Mouse (Mus musculus): Measurements from ENCODE around the gene Tmem131. TPM values are rescaled to one million over a fixed set of nuclear protein-coding genes. Genes with fewer than 3 reads are reported as not detected.

Tmem131 gene
- polyA plus RNA-seq, 1 experiment, result 46.6 TPM

DNA sequence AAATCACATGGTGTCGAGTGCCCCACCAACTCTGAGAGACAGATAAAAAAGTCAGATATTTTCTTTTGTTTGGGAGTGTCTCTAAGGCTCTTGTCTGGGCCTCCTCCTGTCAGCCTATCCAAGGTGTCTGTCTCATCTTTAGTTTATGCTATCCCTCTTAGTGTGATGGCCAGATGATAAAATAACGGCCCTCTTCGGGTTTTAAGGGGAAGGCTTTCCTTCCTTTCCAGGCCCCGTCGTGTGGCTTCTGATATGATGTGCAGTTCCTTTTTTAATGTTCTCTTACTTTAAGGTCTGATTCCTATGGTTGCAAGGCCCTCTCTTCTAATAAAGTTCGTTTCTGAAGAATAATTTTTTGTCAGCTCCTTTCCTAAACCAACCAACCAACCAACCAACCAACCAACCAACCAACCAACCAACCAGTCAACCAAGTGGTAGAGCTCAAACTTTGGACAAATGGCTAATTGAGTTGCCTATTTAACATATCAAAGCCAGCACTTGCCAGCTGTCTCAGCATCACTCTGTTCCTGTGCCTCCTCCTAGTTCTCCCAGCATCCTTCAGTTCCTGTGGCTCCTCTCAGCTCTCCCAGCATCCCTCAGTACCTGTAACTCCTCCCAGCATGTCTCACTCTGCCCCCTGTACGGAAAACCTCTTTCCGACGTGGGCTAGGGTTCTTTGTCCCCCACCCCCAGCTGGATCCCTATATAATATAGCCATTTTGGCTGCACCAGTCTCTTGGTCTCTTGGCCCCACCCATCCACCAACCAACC lies 38.9 kb upstream of the Tmem131 start:
- H3K4me1 ChIP-seq (ENCODE audit: control insufficient read depth, insufficient read depth, low read length), result no peaks in the 10 kb centered on the region; the same call in 1 of the 2 replicates
- WGBS, result 47% methylated on average over 9 of the region's 9 CpGs
- H3K27ac ChIP-seq (ENCODE audit: control insufficient read depth, insufficient read depth, low read depth, low read length, poor library complexity), result no peak overlapping the region
- no peak for TF ChIP-seq POLR2A (IDR thresholded peaks at IDR 0.05; ENCODE audit: borderline replicate concordance, control insufficient read depth, low read depth, low read length)
- H3K4me3 ChIP-seq (replicated peaks; ENCODE audit: control insufficient read depth, low read depth, low read length), result no peak overlapping the region

DNA sequence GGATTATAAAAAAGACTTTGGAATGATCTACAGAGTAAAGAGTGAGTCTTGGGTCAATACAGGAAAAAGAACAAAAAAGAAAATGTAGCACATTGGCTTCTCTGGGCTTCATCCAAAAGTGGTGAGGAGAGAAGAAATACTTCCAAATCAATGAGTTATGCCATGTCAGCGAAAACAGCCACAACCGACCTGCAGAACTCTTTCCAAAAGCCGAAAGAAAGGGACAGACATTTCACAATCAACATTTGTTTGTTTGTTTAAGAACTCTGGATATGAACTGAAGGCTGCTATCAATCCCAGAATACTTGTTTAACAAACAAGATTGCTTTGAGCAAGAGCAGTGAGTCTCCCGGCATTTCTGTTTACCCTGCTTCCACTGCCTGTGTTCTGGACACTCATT lies 33.3 kb upstream of the Tmem131 start:
- 91% methylated on average over 4 of the region's 4 CpGs for WGBS
- TF ChIP-seq CTCF (IDR thresholded peaks at IDR 0.05; ENCODE audit: control insufficient read depth, insufficient read depth, low read length) (no peak), POLR2A (IDR thresholded peaks at IDR 0.05; ENCODE audit: borderline replicate concordance, control insufficient read depth, low read depth, low read length) (no peak)
- Histone ChIP-seq H3K4me3 (replicated peaks; ENCODE audit: control insufficient read depth, low read depth, low read length) (no peak overlapping the region), H3K27ac (ENCODE audit: control insufficient read depth, insufficient read depth, low read depth, low read length, poor library complexity) (no peak overlapping the region), H3K4me1 (ENCODE audit: control insufficient read depth, insufficient read depth, low read length) (no peaks in the 10 kb centered on the region)

DNA sequence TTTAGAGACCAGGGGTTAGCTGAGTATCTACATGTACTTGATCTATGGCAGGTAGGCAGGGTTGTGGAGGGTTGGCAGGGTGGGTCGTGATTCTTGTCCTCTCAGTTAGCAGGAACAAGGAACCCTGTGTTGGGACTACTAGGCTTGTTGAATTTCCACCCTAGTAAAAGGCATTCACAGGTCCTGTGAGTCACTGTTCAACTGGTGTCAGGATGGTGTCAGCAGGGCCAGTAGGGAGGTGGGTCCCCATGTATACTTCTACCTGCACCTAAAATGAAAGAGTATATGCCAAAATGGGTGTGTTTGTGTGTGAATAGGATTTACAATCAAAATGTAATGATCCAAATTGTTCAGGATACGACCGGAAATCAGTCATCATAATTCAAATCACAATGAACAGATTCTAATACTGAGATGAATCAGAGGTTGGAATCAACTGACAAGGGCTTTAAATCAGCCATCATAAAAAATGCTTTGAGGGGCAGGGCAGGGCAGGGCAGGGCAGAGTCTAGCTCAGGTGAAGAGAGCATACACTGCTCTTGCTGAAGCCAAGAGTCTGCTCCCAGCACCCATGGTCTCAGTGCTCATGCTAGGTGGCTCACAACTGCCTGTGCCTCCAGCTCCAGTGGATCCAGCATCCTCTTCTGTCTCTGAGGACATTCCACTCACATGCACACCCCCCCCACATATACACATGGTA lies 27.6 kb upstream of the Tmem131 start:
- no peak overlapping the region for H3K27ac ChIP-seq (ENCODE audit: control insufficient read depth, insufficient read depth, low read depth, low read length, poor library complexity)
- no peak for TF ChIP-seq CTCF (IDR thresholded peaks at IDR 0.05; ENCODE audit: control insufficient read depth, insufficient read depth, low read length)
- no peak for TF ChIP-seq POLR2A (IDR thresholded peaks at IDR 0.05; ENCODE audit: borderline replicate concordance, control insufficient read depth, low read depth, low read length)
- WGBS, result 86% methylated on average over 3 of the region's 3 CpGs
- H3K4me3 ChIP-seq (replicated peaks; ENCODE audit: control insufficient read depth, low read depth, low read length), result no peak overlapping the region
- no peaks in the 10 kb centered on the region for H3K4me1 ChIP-seq (ENCODE audit: control insufficient read depth, insufficient read depth, low read length)

DNA sequence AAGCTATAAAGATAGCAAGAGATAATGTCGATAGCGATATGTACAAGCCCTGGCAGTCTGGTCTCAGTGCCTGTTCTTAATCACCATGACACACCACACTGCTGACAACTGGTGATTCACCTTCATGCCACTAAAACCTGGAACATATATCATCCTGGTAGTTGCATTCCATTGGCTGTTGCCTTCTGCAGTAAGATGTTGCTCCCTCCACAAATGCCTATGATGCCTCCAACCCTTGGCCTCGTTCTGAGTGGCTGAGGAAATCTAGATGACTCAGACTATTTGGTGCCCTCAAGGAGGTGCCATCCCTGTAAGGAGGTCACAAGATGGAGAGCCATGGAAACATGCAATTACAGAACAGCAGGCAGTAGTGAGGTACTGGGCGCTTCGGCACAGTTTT lies 22.4 kb upstream of the Tmem131 start:
- TF ChIP-seq CTCF (IDR thresholded peaks at IDR 0.05; ENCODE audit: control insufficient read depth, insufficient read depth, low read length) (no peak), POLR2A (IDR thresholded peaks at IDR 0.05; ENCODE audit: borderline replicate concordance, control insufficient read depth, low read depth, low read length) (no peak)
- peaks cover 1% of the 10 kb centered on the region; the same call in 1 of the 2 replicates for H3K4me1 ChIP-seq (ENCODE audit: control insufficient read depth, insufficient read depth, low read length)
- no peak overlapping the region for H3K27ac ChIP-seq (ENCODE audit: control insufficient read depth, insufficient read depth, low read depth, low read length, poor library complexity)
- no peak overlapping the region for H3K4me3 ChIP-seq (replicated peaks; ENCODE audit: control insufficient read depth, low read depth, low read length)
- 79% methylated on average over 5 of the region's 5 CpGs for WGBS

DNA sequence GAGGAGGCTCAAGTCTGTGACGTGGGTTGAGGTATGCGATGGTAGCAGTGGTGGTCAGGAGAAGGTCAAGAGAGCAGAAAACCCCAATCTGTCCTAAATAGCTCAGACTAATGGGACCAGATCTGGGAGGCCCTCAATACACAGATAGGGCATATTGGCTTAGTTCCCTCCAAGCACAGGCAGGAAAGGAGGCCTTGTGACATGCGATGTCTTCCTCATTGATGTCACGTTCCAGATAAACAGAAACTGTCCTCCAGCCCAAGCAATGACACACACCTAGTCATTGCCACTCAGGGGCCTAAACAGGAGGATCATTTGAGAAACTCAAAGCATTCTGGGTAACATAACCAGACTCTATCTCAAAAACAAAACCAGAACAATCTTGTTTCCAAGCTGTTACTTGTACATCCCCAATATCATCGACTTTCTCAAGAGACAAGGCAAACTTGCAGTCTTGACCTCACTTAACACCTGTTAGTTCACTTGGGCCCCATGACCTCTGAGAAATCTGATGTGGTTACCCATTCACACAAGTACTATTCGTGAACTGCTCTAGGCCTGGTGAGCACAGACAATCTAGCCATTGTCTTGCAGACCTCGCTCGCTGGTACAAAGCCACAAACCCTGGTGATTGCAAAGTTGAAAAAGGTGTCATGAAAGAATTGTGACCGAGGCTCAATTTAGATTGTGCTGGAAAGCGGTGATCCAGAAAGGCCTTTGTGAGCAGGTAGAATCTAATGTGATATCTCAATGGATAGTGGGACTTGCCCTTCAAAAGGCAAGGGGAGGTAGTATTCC lies 19.1 kb upstream of the Tmem131 start:
- H3K4me3 ChIP-seq (replicated peaks; ENCODE audit: control insufficient read depth, low read depth, low read length), result no peak overlapping the region
- H3K4me1 ChIP-seq (ENCODE audit: control insufficient read depth, insufficient read depth, low read length), result peaks cover 3% of the 10 kb centered on the region
- peak overlapping the region; percentile 6; the same call in 1 of the 2 replicates for H3K27ac ChIP-seq (ENCODE audit: control insufficient read depth, insufficient read depth, low read depth, low read length, poor library complexity)
- TF ChIP-seq POLR2A (IDR thresholded peaks at IDR 0.05; ENCODE audit: borderline replicate concordance, control insufficient read depth, low read depth, low read length) (no peak), CTCF (IDR thresholded peaks at IDR 0.05; ENCODE audit: control insufficient read depth, insufficient read depth, low read length) (no peak)
- WGBS, result 76% methylated on average over 10 of the region's 10 CpGs

DNA sequence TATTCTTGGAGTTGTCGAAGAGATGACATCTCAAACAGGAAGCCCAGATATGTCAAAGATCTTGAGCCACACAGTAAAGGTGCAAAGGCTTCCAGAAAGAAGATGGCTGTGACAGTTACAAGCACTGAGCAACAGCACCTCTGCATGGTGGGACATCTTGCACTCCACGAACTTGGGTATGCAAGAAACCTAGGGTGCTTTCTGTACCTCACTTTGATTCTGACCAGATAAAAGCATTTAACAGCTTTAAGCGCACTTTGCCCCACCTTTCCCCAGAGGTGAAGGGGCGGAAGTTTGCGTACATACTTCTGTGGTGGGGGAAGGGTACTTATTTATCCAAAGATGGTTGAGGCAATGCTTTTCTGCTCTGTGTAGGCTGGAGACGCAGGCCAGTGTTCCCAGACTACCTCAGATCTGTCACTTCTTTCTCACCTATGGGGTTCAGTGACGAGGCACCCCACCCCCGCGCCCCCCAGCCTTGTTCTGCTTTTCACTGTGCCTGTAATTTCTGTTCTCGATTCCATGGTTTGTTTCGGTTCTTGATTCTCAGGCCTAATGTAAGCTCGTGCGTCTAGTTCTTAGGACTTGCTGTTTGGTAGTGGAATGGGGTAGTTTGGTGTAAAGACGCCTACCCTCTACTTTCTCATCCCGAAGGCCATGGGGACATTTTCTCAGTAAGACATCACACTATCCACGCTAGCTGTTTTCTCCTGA lies 17.2 kb upstream of the Tmem131 start:
- Histone ChIP-seq H3K4me1 (ENCODE audit: control insufficient read depth, insufficient read depth, low read length) (peaks cover 3% of the 10 kb centered on the region), H3K4me3 (replicated peaks; ENCODE audit: control insufficient read depth, low read depth, low read length) (no peak overlapping the region), H3K27ac (ENCODE audit: control insufficient read depth, insufficient read depth, low read depth, low read length, poor library complexity) (no peak overlapping the region)
- 64% methylated on average over 16 of the region's 16 CpGs for WGBS
- TF ChIP-seq CTCF (IDR thresholded peaks at IDR 0.05; ENCODE audit: control insufficient read depth, insufficient read depth, low read length) (no peak), POLR2A (IDR thresholded peaks at IDR 0.05; ENCODE audit: borderline replicate concordance, control insufficient read depth, low read depth, low read length) (no peak)

DNA sequence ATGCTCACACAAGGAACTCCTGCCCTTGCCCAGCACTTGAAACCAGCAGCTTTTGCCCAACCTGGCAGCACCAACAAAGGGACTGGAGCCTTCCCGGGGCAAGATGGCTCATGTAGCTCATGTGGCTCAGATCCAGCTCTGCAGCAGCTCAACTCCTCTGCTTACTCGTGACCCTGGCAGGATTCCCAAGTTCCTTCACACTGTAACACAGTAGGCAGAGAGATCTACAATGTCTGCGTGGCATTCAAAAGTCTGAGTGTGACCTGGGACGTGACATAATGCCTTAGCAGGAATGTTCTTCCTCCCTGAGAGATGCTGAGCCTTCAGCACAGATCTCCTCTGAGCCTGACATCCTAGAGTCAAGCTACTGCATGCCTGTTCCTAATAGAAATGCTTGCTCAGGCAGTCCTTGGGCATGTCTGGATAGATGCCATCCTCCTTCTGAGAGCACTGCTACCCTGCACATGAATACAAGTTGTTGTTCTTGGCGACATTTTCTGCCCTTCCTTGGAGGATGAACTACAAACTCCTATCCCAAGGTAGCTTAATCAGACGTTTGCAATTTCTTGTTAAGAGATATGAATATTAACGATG lies 6.2 kb upstream of the Tmem131 start:
- TF ChIP-seq POLR2A (IDR thresholded peaks at IDR 0.05; ENCODE audit: borderline replicate concordance, control insufficient read depth, low read depth, low read length) (no peak), CTCF (IDR thresholded peaks at IDR 0.05; ENCODE audit: control insufficient read depth, insufficient read depth, low read length) (no peak)
- WGBS, result 66% methylated on average over 7 of the region's 7 CpGs
- Histone ChIP-seq H3K27ac (ENCODE audit: control insufficient read depth, insufficient read depth, low read depth, low read length, poor library complexity) (no peak overlapping the region), H3K4me1 (ENCODE audit: control insufficient read depth, insufficient read depth, low read length) (no peaks in the 10 kb centered on the region; the same call in 1 of the 2 replicates), H3K4me3 (replicated peaks; ENCODE audit: control insufficient read depth, low read depth, low read length) (no peak overlapping the region)
